Mouse (Mus musculus): Measurements from ENCODE around the gene Tmem106a. TPM values are rescaled to one million over a fixed set of nuclear protein-coding genes. Genes with fewer than 3 reads are reported as not detected.
A peak's percentile ranks its signal among the peaks of the same experiment; 100 is the strongest.
"Not testable (repeated sequence)": the region's sequence is repeated elsewhere in the genome, so short reads cannot be mapped to it uniquely, and the experiment has no call there.

Gene Tmem106a
- polyA plus RNA-seq, 1 experiment, result 37.1 TPM

GRCm38 (mm10) chr11:101589444-101589843 lies 7.4 kb downstream of the Tmem106a start:
- no peaks in the 10 kb centered on the region for H3K27me3 ChIP-seq (ENCODE audit: control insufficient read depth, insufficient read depth, low read length)
- no peak overlapping the region for H3K27ac ChIP-seq (ENCODE audit: control insufficient read depth, insufficient read depth, low read length)
- H3K36me3 ChIP-seq (ENCODE audit: control insufficient read depth, insufficient read depth, low read length), result no peaks in the 10 kb centered on the region
- H3K4me3 ChIP-seq (ENCODE audit: control insufficient read depth, insufficient read depth, low read length), result no peak overlapping the region
- DNase-seq, result peak; percentile 71
- no peak for TF ChIP-seq CTCF (IDR thresholded peaks at IDR 0.05; ENCODE audit: borderline replicate concordance, control insufficient read depth, extremely low read depth, insufficient read depth, low read length, poor library complexity)
- no peak for TF ChIP-seq POLR2A (IDR thresholded peaks at IDR 0.05; ENCODE audit: control insufficient read depth, extremely low read depth, insufficient read depth, low read length, poor library complexity)
- no peaks in the 10 kb centered on the region for H3K4me1 ChIP-seq (replicated peaks; ENCODE audit: control insufficient read depth, insufficient read depth, low read length)
- 33% methylated on average over 5 of the region's 5 CpGs for WGBS

GRCm38 (mm10) chr11:101589989-101590624 lies 8.1 kb downstream of the Tmem106a start:
- no peak for DNase-seq
- H3K36me3 ChIP-seq (ENCODE audit: control insufficient read depth, insufficient read depth, low read length), result no peaks in the 10 kb centered on the region
- no peaks in the 10 kb centered on the region for H3K27me3 ChIP-seq (ENCODE audit: control insufficient read depth, insufficient read depth, low read length)
- H3K27ac ChIP-seq (ENCODE audit: control insufficient read depth, insufficient read depth, low read length), result no peak overlapping the region
- H3K4me3 ChIP-seq (ENCODE audit: control insufficient read depth, insufficient read depth, low read length), result no peak overlapping the region
- 82% methylated on average over 12 of the region's 12 CpGs for WGBS
- TF ChIP-seq POLR2A (IDR thresholded peaks at IDR 0.05; ENCODE audit: control insufficient read depth, extremely low read depth, insufficient read depth, low read length, poor library complexity) (no peak), CTCF (IDR thresholded peaks at IDR 0.05; ENCODE audit: borderline replicate concordance, control insufficient read depth, extremely low read depth, insufficient read depth, low read length, poor library complexity) (no peak)
- no peaks in the 10 kb centered on the region for H3K4me1 ChIP-seq (replicated peaks; ENCODE audit: control insufficient read depth, insufficient read depth, low read length)

GRCm38 (mm10) chr11:101599156-101599555 lies 17.1 kb downstream of the Tmem106a start, which contains the start of gene Gm11634:
TSS of gene Gm11634 (minus strand) at chr11:101599256.
- Histone ChIP-seq H3K36me3 (ENCODE audit: control insufficient read depth, insufficient read depth, low read length) (no peaks in the 10 kb centered on the region), H3K27ac (ENCODE audit: control insufficient read depth, insufficient read depth, low read length) (no peak within 1 kb of the TSS), H3K27me3 (ENCODE audit: control insufficient read depth, insufficient read depth, low read length) (no peaks in the 10 kb centered on the region), H3K4me3 (ENCODE audit: control insufficient read depth, insufficient read depth, low read length) (no peak within 1 kb of the TSS), H3K4me1 (replicated peaks; ENCODE audit: control insufficient read depth, insufficient read depth, low read length) (no peaks in the 10 kb centered on the region)
- 78% methylated on average over 6 of the region's 6 CpGs for WGBS
- no peak for TF ChIP-seq CTCF (IDR thresholded peaks at IDR 0.05; ENCODE audit: borderline replicate concordance, control insufficient read depth, extremely low read depth, insufficient read depth, low read length, poor library complexity)
- TF ChIP-seq POLR2A (IDR thresholded peaks at IDR 0.05; ENCODE audit: control insufficient read depth, extremely low read depth, insufficient read depth, low read length, poor library complexity), result no peak
- DNase-seq, result no peak

GRCm38 (mm10) chr11:101602491-101602890 lies 20.4 kb downstream of the Tmem106a start:
- no peaks in the 10 kb centered on the region for H3K36me3 ChIP-seq (ENCODE audit: control insufficient read depth, insufficient read depth, low read length)
- H3K27me3 ChIP-seq (ENCODE audit: control insufficient read depth, insufficient read depth, low read length), result no peaks in the 10 kb centered on the region
- H3K27ac ChIP-seq (ENCODE audit: control insufficient read depth, insufficient read depth, low read length), result no peak overlapping the region
- peak; percentile 50 for DNase-seq
- WGBS, result 12% methylated on average over 3 of the region's 3 CpGs
- H3K4me3 ChIP-seq (ENCODE audit: control insufficient read depth, insufficient read depth, low read length), result no peak overlapping the region
- H3K4me1 ChIP-seq (replicated peaks; ENCODE audit: control insufficient read depth, insufficient read depth, low read length), result peaks cover 3% of the 10 kb centered on the region; the same call in 1 of the 2 replicates
- TF ChIP-seq POLR2A (IDR thresholded peaks at IDR 0.05; ENCODE audit: control insufficient read depth, extremely low read depth, insufficient read depth, low read length, poor library complexity) (no peak), CTCF (IDR thresholded peaks at IDR 0.05; ENCODE audit: borderline replicate concordance, control insufficient read depth, extremely low read depth, insufficient read depth, low read length, poor library complexity) (no peak)

DNA sequence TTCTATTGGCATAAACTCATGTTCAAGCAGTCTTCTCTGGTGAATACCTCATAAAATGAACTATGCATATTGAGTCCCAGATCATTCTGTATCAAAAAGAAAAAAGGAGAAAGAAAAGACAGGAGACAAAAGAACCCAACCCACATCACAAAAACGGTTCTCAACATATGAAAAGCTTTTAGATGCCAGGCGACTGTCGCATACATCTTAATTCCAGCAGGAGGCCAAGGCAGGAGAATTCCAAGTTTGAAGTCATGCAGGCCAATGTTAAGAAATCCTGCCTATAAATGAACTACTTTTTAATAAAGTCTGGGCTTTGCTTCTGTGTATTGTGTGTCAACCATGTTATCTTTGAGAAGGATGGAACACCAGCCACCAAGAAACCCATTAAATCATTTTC lies 22.1 kb downstream of the Tmem106a start:
- Histone ChIP-seq H3K4me1 (replicated peaks; ENCODE audit: control insufficient read depth, insufficient read depth, low read length) (peaks cover 3% of the 10 kb centered on the region; the same call in 1 of the 2 replicates), H3K27me3 (ENCODE audit: control insufficient read depth, insufficient read depth, low read length) (no peaks in the 10 kb centered on the region), H3K36me3 (ENCODE audit: control insufficient read depth, insufficient read depth, low read length) (no peaks in the 10 kb centered on the region), H3K4me3 (ENCODE audit: control insufficient read depth, insufficient read depth, low read length) (no peak overlapping the region), H3K27ac (ENCODE audit: control insufficient read depth, insufficient read depth, low read length) (no peak overlapping the region)
- DNase-seq, result no peak
- TF ChIP-seq POLR2A (IDR thresholded peaks at IDR 0.05; ENCODE audit: control insufficient read depth, extremely low read depth, insufficient read depth, low read length, poor library complexity) (no peak), CTCF (IDR thresholded peaks at IDR 0.05; ENCODE audit: borderline replicate concordance, control insufficient read depth, extremely low read depth, insufficient read depth, low read length, poor library complexity) (no peak)
- 16% methylated on average over 3 of the region's 3 CpGs for WGBS

GRCm38 (mm10) chr11:101604531-101605453 lies 22.8 kb downstream of the Tmem106a start:
- peak; percentile 26; the same call in 1 of the 2 replicates for TF ChIP-seq CTCF (IDR thresholded peaks at IDR 0.05; ENCODE audit: borderline replicate concordance, control insufficient read depth, extremely low read depth, insufficient read depth, low read length, poor library complexity)
- H3K4me3 ChIP-seq (ENCODE audit: control insufficient read depth, insufficient read depth, low read length), result peak overlapping the region; percentile 41
- H3K36me3 ChIP-seq (ENCODE audit: control insufficient read depth, insufficient read depth, low read length); H3K27me3 ChIP-seq (ENCODE audit: control insufficient read depth, insufficient read depth, low read length); H3K27ac ChIP-seq (ENCODE audit: control insufficient read depth, insufficient read depth, low read length); H3K4me1 ChIP-seq (replicated peaks; ENCODE audit: control insufficient read depth, insufficient read depth, low read length): not testable (repeated sequence)
- whole genome bisulfite sequencing, result 2% methylated on average over 30 of the region's 30 CpGs
- peak; percentile 84 for DNase-seq

GRCm38 (mm10) chr11:101607134-101607533 lies 25.1 kb downstream of the Tmem106a start:
- 97% methylated on average over 4 of the region's 4 CpGs for WGBS
- not testable (repeated sequence) for DNase-seq; H3K36me3 ChIP-seq (ENCODE audit: control insufficient read depth, insufficient read depth, low read length); H3K27me3 ChIP-seq (ENCODE audit: control insufficient read depth, insufficient read depth, low read length); H3K4me3 ChIP-seq (ENCODE audit: control insufficient read depth, insufficient read depth, low read length); H3K4me1 ChIP-seq (replicated peaks; ENCODE audit: control insufficient read depth, insufficient read depth, low read length); H3K27ac ChIP-seq (ENCODE audit: control insufficient read depth, insufficient read depth, low read length)
